Mouse (Mus musculus): ENCODE measurements around the gene Golm1. TPM values are rescaled to one million over a fixed set of nuclear protein-coding genes. Genes with fewer than 3 reads are reported as not detected.

Golm1 gene
- 10 to 100 TPM; 24.0 to 28.6 TPM for total RNA-seq (2023)

DNA sequence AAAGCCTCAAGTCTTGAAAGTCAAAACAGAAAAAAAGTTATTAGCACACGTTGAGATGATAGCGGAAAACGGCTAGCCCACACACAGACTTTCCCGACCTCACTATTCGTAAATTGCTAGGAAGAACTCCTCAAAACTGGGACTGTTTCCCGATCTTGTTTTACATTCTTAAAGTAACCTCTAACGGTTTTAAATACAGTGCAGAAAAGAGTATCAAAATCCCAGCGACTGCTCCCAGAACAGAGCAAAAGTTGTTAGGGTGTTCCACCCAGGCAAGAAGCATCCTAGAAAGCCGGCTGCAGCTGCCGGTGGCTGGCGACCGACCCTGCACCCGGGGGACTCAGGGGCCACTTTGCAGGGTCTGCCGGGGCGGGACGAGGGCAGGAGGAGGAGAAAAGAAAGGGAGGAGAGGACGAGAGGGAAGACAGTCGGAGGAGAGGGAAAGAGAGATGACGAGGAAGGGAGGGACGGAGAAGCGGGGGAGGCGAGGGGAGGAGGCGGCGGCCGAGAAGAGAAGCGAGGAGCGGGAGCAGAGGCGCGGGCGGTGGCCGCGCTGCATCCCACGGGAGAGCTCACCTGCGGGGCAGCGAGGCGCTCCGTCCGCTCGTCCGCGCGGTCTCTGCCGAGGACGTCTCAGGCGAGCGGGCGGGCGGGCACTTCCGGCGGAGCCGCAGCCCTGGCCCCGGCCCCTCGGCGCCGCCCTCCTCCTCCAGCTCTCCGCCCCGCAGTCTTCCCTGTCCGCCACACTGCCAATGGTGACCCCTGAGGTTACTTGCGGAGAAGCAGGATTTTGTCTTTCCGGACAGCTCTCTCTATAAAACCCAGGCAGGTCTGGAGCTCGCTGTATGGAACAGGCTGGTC, at the start of gene Golm1:
Gene Golm1 (minus strand): TSS at position 661 of the 861 bp plus-strand sequence.

GRCm38 (mm10) chr13:59711984-59712383, 36.4 kb upstream of the Golm1 start, which contains the start of gene Spata31d1b:
Spata31d1b (plus strand) TSS chr13:59712284.

DNA sequence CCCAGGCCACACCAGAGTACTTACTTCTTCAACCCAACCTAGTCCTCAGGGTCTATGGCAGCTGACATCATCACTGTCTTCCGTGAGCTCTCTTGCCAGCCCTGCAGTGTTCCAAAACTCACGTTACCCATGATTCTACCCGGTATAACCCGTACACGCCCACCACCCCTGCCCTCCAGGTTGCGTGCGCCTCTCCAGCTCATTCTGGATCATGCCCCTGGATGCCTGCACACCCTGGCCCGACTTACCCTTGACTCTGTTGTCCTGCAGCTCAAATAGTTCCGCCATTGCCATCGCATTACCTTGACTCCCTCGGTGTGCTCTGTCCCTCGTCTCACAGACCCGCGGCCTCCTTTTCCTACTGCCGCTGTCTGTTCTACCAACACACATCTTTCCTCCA, 34.6 kb upstream of the Golm1 start, which contains the start of gene Spata31d1a:
Gene Spata31d1a (minus strand): TSS at position 101 of the 400 bp plus-strand sequence.

DNA sequence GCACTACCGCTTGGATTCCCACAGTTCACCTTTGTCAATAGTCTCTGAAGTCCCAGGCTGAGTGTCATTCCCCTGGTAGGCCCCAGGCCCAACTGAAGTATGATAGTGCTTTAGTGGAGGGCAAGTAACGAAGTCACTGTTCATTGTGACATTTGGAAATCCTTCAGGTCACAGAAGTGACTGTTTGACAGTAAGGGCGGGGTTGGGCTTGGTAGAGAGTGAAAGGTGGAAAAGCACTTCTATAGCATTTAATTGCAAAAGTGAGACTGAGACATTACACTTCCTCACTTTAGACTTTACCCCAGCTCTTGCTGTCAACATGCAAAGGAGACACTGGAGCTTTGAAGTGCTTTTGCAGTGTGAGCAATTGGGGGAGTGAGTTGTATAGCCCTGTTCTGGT, 18.4 kb upstream of the Golm1 start, which contains the start of gene 4921517D22Rik:
Gene 4921517D22Rik (minus strand): TSS at position 101 of the 400 bp plus-strand sequence.

GRCm38 (mm10) chr13:59584947-59585647, 90.5 kb downstream of the Golm1 start, which contains the start of the genes Agtpbp1 and Naa35:
Agtpbp1 (minus strand) TSS chr13:59585227.
Naa35 (plus strand) TSS chr13:59585259.

Other genes starting within 250 kb of the Golm1 start
- 10 to 100 TPM; 48.1 to 62.3 TPM for gene Agtpbp1, start 90.6 kb downstream of the Golm1 start, total RNA-seq (2023)
- gene Naa35, start 90.6 kb downstream of the Golm1 start, total RNA-seq (2023), result 10 to 100 TPM; 63.5 to 69.1 TPM
- gene 4921517D22Rik, start 18.3 kb upstream of the Golm1 start, total RNA-seq (2023), result not detected
- gene Spata31d1a, start 34.5 kb upstream of the Golm1 start, total RNA-seq (2023), result under 1 TPM; 0.37 to 0.47 TPM
- not detected for gene Spata31d1b, start 36.5 kb upstream of the Golm1 start, total RNA-seq (2023)
- not detected for gene Spata31d1d, start 55.9 kb upstream of the Golm1 start, total RNA-seq (2023)
- gene 1700014D04Rik, start 70.9 kb upstream of the Golm1 start, total RNA-seq (2023), result not detected
- 10 to 100 TPM; 52.4 to 60.2 TPM for gene Isca1, start 94.0 kb upstream of the Golm1 start, total RNA-seq (2023)
- not detected for gene Gm49354, start 106.4 kb upstream of the Golm1 start, total RNA-seq (2023)
- gene Tut7, start 147.3 kb upstream of the Golm1 start, total RNA-seq (2023), result 100 to 1,000 TPM; 408 to 422 TPM

All from neutrophil, adult 59 days (primary cell).